Mouse (Mus musculus): ENCODE data around the gene Tmem41a. TPM values are rescaled to one million over a fixed set of nuclear protein-coding genes. Genes with fewer than 3 reads are reported as not detected.

Gene Tmem41a
- polyA plus RNA-seq, 1 experiment = 16.2 TPM

GRCm38 (mm10) chr16:21977347-21977746, 30.0 kb upstream of the Tmem41a start:
- Histone ChIP-seq H3K36me3 (ENCODE audit: control insufficient read depth, insufficient read depth) (no peaks in the 10 kb centered on the region), H3K79me2 (ENCODE audit: control insufficient read depth, insufficient read depth) (no peaks in the 10 kb centered on the region), H3ac (ENCODE audit: control insufficient read depth, insufficient read length) (no peak overlapping the region), H3K4me2 (ENCODE audit: low read depth) (no peak overlapping the region), H3K4me3 (no peak overlapping the region), H3K27me3 (ENCODE audit: control insufficient read depth, insufficient read depth, insufficient read length) (no peaks in the 10 kb centered on the region)
- TF ChIP-seq USF1 (IDR thresholded peaks at IDR 0.05; ENCODE audit: low read depth) = no peak
- TF ChIP-seq MAX (IDR thresholded peaks at IDR 0.05; ENCODE audit: low read depth) = no peak
- TF ChIP-seq MYOD1 (IDR thresholded peaks at IDR 0.05; ENCODE audit: control insufficient read depth in 1 of 3, insufficient read length in 2 of 3, low read depth in 2 of 3) = peak in 1 of 3 experiments; percentile 7

- no peaks in the 10 kb centered on the region for H3K36me3 ChIP-seq (ENCODE audit: control insufficient read depth, insufficient read depth)
- H3K4me3 ChIP-seq = no peak overlapping the region
- H3K27me3 ChIP-seq (ENCODE audit: control insufficient read depth, insufficient read depth, insufficient read length) = no peaks in the 10 kb centered on the region
- H3K4me2 ChIP-seq (ENCODE audit: low read depth) = peak overlapping the region; percentile 62
- no peaks in the 10 kb centered on the region for H3K79me2 ChIP-seq (ENCODE audit: control insufficient read depth, insufficient read depth)
- TF ChIP-seq SRF (IDR thresholded peaks at IDR 0.05; ENCODE audit: control insufficient read depth, insufficient read length, low read depth) (no peak), POLR2AphosphoS2 (IDR thresholded peaks at IDR 0.05; ENCODE audit: insufficient read length, low read depth) (no peak), CEBPB (IDR thresholded peaks at IDR 0.05; ENCODE audit: insufficient read depth, poor library complexity, severe bottlenecking) (no peak), MAX (IDR thresholded peaks at IDR 0.05; ENCODE audit: low read depth) (no peak), TCF12 (IDR thresholded peaks at IDR 0.05; ENCODE audit: insufficient read depth, poor library complexity, severe bottlenecking) (no peak), E2F4 (IDR thresholded peaks at IDR 0.05; ENCODE audit: insufficient read depth) (no peak), MYOD1 (IDR thresholded peaks at IDR 0.05; ENCODE audit: control insufficient read depth in 1 of 3, insufficient read length in 2 of 3, low read depth in 2 of 3) (no peak), USF1 (IDR thresholded peaks at IDR 0.05; ENCODE audit: low read depth) (no peak), POLR2A (IDR thresholded peaks at IDR 0.05; ENCODE audit: insufficient read length, low read depth) (no peak), TCF3 (IDR thresholded peaks at IDR 0.05; ENCODE audit: insufficient read length, low read depth) (no peak), MYOG (IDR thresholded peaks at IDR 0.05; ENCODE audit: control insufficient read depth in 1 of 3, insufficient read depth in 1 of 3, insufficient read length in 2 of 3, low read depth in 2 of 3) (no peak), REST (IDR thresholded peaks at IDR 0.05; ENCODE audit: insufficient read depth, insufficient read length) (no peak)
- H3ac ChIP-seq (ENCODE audit: control insufficient read depth, insufficient read length) = no peak overlapping the region
Measured at GRCm38 (mm10) chr16:21976203-21976602, 28.9 kb upstream of the Tmem41a start.

GRCm38 (mm10) chr16:21971446-21971845, 24.1 kb upstream of the Tmem41a start:
- Histone ChIP-seq H3ac (ENCODE audit: control insufficient read depth, insufficient read length) (no peak overlapping the region), H3K4me3 (no peak overlapping the region), H3K4me2 (ENCODE audit: low read depth) (no peak overlapping the region), H3K27me3 (ENCODE audit: control insufficient read depth, insufficient read depth, insufficient read length) (no peaks in the 10 kb centered on the region), H3K79me2 (ENCODE audit: control insufficient read depth, insufficient read depth) (no peaks in the 10 kb centered on the region), H3K36me3 (ENCODE audit: control insufficient read depth, insufficient read depth) (no peaks in the 10 kb centered on the region)
- TF ChIP-seq MYOG (IDR thresholded peaks at IDR 0.05; ENCODE audit: control insufficient read depth in 1 of 3, insufficient read depth in 1 of 3, insufficient read length in 2 of 3, low read depth in 2 of 3) (peak in 2 of 3 experiments; percentile 10 to 77), E2F4 (IDR thresholded peaks at IDR 0.05; ENCODE audit: insufficient read depth) (no peak), MYOD1 (IDR thresholded peaks at IDR 0.05; ENCODE audit: control insufficient read depth in 1 of 3, insufficient read length in 2 of 3, low read depth in 2 of 3) (peak in 2 of 3 experiments; percentile 32 to 34), CEBPB (IDR thresholded peaks at IDR 0.05; ENCODE audit: insufficient read depth, poor library complexity, severe bottlenecking) (no peak), MAX (IDR thresholded peaks at IDR 0.05; ENCODE audit: low read depth) (no peak)

GRCm38 (mm10) chr16:21970536-21970935, 23.2 kb upstream of the Tmem41a start:
- Histone ChIP-seq H3ac (ENCODE audit: control insufficient read depth, insufficient read length) (no peak overlapping the region), H3K4me2 (ENCODE audit: low read depth) (no peak overlapping the region)
- TF ChIP-seq TCF12 (IDR thresholded peaks at IDR 0.05; ENCODE audit: insufficient read depth, poor library complexity, severe bottlenecking) (no peak), SRF (IDR thresholded peaks at IDR 0.05; ENCODE audit: control insufficient read depth, insufficient read length, low read depth) (no peak), MAX (IDR thresholded peaks at IDR 0.05; ENCODE audit: low read depth) (no peak), POLR2A (IDR thresholded peaks at IDR 0.05; ENCODE audit: insufficient read length, low read depth) (no peak), MYOG (IDR thresholded peaks at IDR 0.05; ENCODE audit: control insufficient read depth in 1 of 3, insufficient read depth in 1 of 3, insufficient read length in 2 of 3, low read depth in 2 of 3) (no peak), POLR2AphosphoS2 (IDR thresholded peaks at IDR 0.05; ENCODE audit: insufficient read length, low read depth) (no peak), MYOD1 (IDR thresholded peaks at IDR 0.05; ENCODE audit: control insufficient read depth in 1 of 3, insufficient read length in 2 of 3, low read depth in 2 of 3) (no peak), REST (IDR thresholded peaks at IDR 0.05; ENCODE audit: insufficient read depth, insufficient read length) (no peak), TCF3 (IDR thresholded peaks at IDR 0.05; ENCODE audit: insufficient read length, low read depth) (no peak), CEBPB (IDR thresholded peaks at IDR 0.05; ENCODE audit: insufficient read depth, poor library complexity, severe bottlenecking) (no peak), USF1 (IDR thresholded peaks at IDR 0.05; ENCODE audit: low read depth) (no peak), E2F4 (IDR thresholded peaks at IDR 0.05; ENCODE audit: insufficient read depth) (no peak)

GRCm38 (mm10) chr16:21969874-21970273, 22.5 kb upstream of the Tmem41a start:
- TF ChIP-seq E2F4 (IDR thresholded peaks at IDR 0.05; ENCODE audit: insufficient read depth) (no peak), USF1 (IDR thresholded peaks at IDR 0.05; ENCODE audit: low read depth) (no peak), TCF3 (IDR thresholded peaks at IDR 0.05; ENCODE audit: insufficient read length, low read depth) (no peak), SRF (IDR thresholded peaks at IDR 0.05; ENCODE audit: control insufficient read depth, insufficient read length, low read depth) (no peak), REST (IDR thresholded peaks at IDR 0.05; ENCODE audit: insufficient read depth, insufficient read length) (no peak), POLR2A (IDR thresholded peaks at IDR 0.05; ENCODE audit: insufficient read length, low read depth) (no peak), POLR2AphosphoS2 (IDR thresholded peaks at IDR 0.05; ENCODE audit: insufficient read length, low read depth) (no peak), TCF12 (IDR thresholded peaks at IDR 0.05; ENCODE audit: insufficient read depth, poor library complexity, severe bottlenecking) (no peak), MAX (IDR thresholded peaks at IDR 0.05; ENCODE audit: low read depth) (no peak), MYOG (IDR thresholded peaks at IDR 0.05; ENCODE audit: control insufficient read depth in 1 of 3, insufficient read depth in 1 of 3, insufficient read length in 2 of 3, low read depth in 2 of 3) (no peak), MYOD1 (IDR thresholded peaks at IDR 0.05; ENCODE audit: control insufficient read depth in 1 of 3, insufficient read length in 2 of 3, low read depth in 2 of 3) (no peak), CEBPB (IDR thresholded peaks at IDR 0.05; ENCODE audit: insufficient read depth, poor library complexity, severe bottlenecking) (no peak)
- Histone ChIP-seq H3K4me3 (no peak overlapping the region), H3K36me3 (ENCODE audit: control insufficient read depth, insufficient read depth) (no peaks in the 10 kb centered on the region), H3K4me2 (ENCODE audit: low read depth) (no peak overlapping the region), H3K27me3 (ENCODE audit: control insufficient read depth, insufficient read depth, insufficient read length) (no peaks in the 10 kb centered on the region), H3ac (ENCODE audit: control insufficient read depth, insufficient read length) (no peak overlapping the region), H3K79me2 (ENCODE audit: control insufficient read depth, insufficient read depth) (no peaks in the 10 kb centered on the region)

More at GRCm38 (mm10) chr16:21970536-21970935, 23.2 kb upstream of the Tmem41a start:
- Histone ChIP-seq H3K79me2 (ENCODE audit: control insufficient read depth, insufficient read depth) (no peaks in the 10 kb centered on the region), H3K27me3 (ENCODE audit: control insufficient read depth, insufficient read depth, insufficient read length) (no peaks in the 10 kb centered on the region), H3K36me3 (ENCODE audit: control insufficient read depth, insufficient read depth) (no peaks in the 10 kb centered on the region), H3K4me3 (no peak overlapping the region)

Data from myocyte (in vitro differentiated cells).